Mouse (Mus musculus) bone marrow, adult 2 months (tissue): Measurements from ENCODE around the gene Mpeg1. TPM values are rescaled to one million over a fixed set of nuclear protein-coding genes. Genes with fewer than 3 reads are reported as not detected.

Experiments used
- H3K27ac ChIP-seq: fragments of 200-500 bp; 2 replicates; pipeline ENCODE4 v1.5.1; 2012; ENCODE audit warnings: low read depth, mild to moderate bottlenecking, control low read depth, inconsistent platforms, low read length; ENCODE audit not compliant: control insufficient read depth, poor library complexity, insufficient read depth
- H3K4me1 ChIP-seq: fragments of 200-500 bp; 2 replicates; pipeline ENCODE4 v1.6.1; 2011; ENCODE audit warnings: low read length; ENCODE audit not compliant: control insufficient read depth, insufficient read depth
- H3K4me3 ChIP-seq: fragments of 200-500 bp; replicated peaks from 2 replicates; pipeline ENCODE3; 2011; ENCODE audit warnings: mild to moderate bottlenecking, low read depth, low read length, control low read depth; ENCODE audit not compliant: control insufficient read depth
- CTCF ChIP-seq: fragments of 200-500 bp; IDR thresholded peaks from 2 replicates; pipeline ENCODE4 v1.5.1; 2011; ENCODE audit warnings: low read length, control low read depth; ENCODE audit not compliant: control insufficient read depth, insufficient read depth
- POLR2A ChIP-seq: fragments of 200-500 bp; IDR thresholded peaks from 2 replicates; pipeline ENCODE4 v1.6.1; 2011; ENCODE audit warnings: low read depth, mild to moderate bottlenecking, control low read depth, low read length, borderline replicate concordance; ENCODE audit not compliant: control insufficient read depth
- WGBS: fragments of 180-500 bp; shearing (Covaris S2); methylation state at CpG from one replicate; pipeline ENCODE4 v1.1.7; 2018; 5-methylcytosine and 5-hydroxymethylcytosine counted together
- polyA plus RNA-seq: library from polyadenylated mRNA; stranded (reverse); fragments of >200 nt; gene quantifications from 2 replicates; pipeline ENCODE4 v1.2.4, GENCODE M21; 2011; ENCODE audit warnings: low replicate concordance; ENCODE audit not compliant: missing spikeins, insufficient read depth, insufficient read length

Gene Mpeg1
- polyA plus RNA-seq, 1 experiment, result 54.7 TPM

DNA sequence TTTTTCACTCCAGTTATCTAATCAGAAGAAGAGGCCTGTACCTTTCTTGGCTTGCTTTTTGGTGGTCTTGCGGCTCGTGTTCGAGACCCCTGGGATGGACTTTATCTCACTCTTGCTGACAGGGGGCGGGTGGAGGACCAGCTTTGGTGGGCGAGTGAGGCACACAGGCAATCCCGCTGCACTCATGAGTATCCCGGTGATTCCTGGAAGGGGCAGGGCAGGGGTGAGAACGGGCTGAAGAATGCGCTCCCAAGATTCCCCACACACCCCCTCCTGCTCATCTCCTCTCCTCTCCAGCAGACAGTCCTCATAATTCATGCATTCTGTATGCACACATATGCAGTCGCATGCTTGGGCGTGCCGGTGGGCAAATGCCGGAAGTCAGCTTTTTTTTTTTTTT lies 24.6 kb downstream of the Mpeg1 start:
- H3K27ac ChIP-seq, result no peak overlapping the region
- 78% methylated on average over 13 of the region's 13 CpGs for WGBS
- no peak overlapping the region for H3K4me3 ChIP-seq
- H3K4me1 ChIP-seq, result peaks cover 1% of the 10 kb centered on the region; the same call in 1 of the 2 replicates
- TF ChIP-seq POLR2A (no peak), CTCF (no peak)

DNA sequence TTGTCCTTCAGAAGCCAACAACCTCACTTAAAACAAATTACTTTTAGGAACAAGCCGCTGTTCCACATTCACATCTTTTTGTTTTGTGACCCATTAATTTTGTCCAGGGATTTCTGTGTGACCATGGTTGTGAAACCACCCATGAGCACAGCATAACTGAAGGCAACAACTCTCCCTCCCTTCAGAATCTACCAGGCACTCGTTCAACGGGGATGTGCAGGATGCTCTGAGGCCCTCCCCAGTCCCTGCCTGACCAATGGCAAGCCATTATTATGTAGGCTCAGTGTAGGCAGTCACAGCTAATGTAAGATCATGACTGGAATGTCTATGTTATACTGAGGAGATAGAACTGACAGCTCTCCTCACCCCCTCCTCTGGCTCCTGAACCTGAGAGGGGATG lies 25.1 kb downstream of the Mpeg1 start:
- WGBS, result 74% methylated on average over 3 of the region's 3 CpGs
- TF ChIP-seq CTCF (no peak), POLR2A (no peak)
- H3K4me3 ChIP-seq, result no peak overlapping the region
- peaks cover 1% of the 10 kb centered on the region; the same call in 1 of the 2 replicates for H3K4me1 ChIP-seq
- no peak overlapping the region for H3K27ac ChIP-seq

DNA sequence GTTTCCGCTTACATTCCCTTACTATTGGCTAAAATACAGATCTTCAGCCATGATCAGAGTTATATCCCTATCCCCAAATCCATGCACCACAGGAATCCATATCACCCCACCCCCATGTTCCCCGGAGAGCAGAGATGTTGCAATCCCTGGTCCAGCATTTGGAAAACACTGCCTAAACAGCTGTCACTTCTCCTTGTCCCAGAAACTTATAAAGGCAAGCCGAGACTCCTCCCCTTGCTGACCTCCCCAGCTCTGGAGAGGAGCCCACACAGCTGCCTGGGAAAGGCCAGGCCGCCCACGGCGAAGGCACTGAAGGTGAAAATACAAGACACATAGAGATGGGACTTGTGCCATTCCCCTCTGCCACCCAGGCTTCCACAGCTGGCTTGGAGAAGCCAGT lies 26.3 kb downstream of the Mpeg1 start:
- Histone ChIP-seq H3K27ac (no peak overlapping the region), H3K4me1 (peaks cover 1% of the 10 kb centered on the region; the same call in 1 of the 2 replicates), H3K4me3 (no peak overlapping the region)
- 72% methylated on average over 6 of the region's 6 CpGs for WGBS
- TF ChIP-seq CTCF (no peak), POLR2A (no peak)

DNA sequence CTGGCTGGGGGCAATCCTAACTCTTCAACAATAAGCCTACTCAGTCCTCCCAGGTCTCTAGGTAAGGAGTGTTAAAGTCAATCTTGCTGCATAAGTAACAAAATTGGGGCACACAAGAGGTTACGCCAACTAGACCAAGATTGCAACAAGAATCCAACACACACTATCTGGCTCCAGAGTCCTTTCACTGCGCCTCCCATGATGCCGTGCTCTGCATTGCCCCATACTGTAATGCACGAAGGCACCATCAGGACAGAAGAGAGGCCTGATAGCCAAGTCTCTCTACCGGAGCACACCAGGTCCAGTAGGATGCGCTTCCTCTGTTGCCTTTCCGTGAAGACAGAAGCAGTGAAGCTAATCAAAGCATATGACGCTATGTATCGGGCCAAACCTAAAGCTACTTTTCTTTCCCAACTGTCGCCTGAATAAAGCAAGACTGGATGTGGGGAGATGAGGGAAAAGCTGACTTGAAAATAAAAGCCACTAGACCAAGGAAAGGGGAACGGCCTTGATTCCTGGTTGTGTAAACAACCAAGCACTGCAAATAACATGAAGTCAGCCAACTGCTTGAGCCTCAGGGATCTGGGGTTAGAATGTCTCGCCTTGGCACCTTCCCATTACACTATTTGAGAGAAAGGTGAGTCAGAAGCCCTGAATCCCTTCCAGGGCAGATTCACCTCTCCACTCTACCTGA lies 27.1 kb downstream of the Mpeg1 start:
- H3K4me3 ChIP-seq, result no peak overlapping the region
- WGBS, result 70% methylated on average over 12 of the region's 12 CpGs
- H3K4me1 ChIP-seq, result peaks cover 1% of the 10 kb centered on the region; the same call in 1 of the 2 replicates
- H3K27ac ChIP-seq, result no peak overlapping the region
- TF ChIP-seq CTCF (no peak), POLR2A (no peak)

DNA sequence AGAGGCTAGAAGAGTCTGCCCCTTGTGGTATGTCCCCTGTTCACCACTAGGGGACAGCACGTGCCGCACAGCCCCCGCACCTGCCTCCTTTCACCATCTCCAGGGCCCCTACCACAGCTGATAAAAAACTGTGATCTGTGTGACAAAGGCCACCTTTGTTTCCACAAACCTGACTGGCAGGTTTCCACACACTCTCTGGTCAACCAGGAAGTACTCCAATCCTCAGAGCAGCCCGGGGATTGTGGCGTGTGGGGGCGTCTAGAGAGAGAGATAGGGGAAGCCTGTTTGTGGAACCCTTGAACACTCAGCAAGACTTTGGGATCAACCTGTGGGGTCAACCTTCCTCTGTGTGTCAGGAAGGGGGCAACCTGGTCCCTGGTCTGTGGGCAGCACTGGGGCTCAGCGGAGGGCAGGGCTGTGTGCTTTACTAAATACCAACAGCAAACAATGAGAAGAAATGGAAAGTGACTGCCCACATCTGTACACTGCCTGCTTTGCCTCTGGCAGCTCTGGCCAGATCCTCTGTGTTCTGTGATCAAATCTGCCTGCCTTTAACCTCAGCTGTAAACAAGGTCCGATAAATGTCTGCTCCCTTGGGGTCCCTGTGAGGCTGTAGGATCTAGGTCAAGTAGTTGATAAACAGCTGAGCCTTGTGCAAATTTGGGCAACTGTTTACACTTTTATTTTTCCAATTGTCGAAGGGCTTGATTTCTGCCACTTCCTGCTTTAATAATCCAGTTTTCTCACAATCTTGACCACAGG lies 27.8 kb downstream of the Mpeg1 start:
- H3K4me1 ChIP-seq, result peaks cover 1% of the 10 kb centered on the region; the same call in 1 of the 2 replicates
- peak; percentile 66 for TF ChIP-seq CTCF
- no peak for TF ChIP-seq POLR2A
- WGBS, result 33% methylated on average over 9 of the region's 9 CpGs
- H3K27ac ChIP-seq, result no peak overlapping the region
- no peak overlapping the region for H3K4me3 ChIP-seq

DNA sequence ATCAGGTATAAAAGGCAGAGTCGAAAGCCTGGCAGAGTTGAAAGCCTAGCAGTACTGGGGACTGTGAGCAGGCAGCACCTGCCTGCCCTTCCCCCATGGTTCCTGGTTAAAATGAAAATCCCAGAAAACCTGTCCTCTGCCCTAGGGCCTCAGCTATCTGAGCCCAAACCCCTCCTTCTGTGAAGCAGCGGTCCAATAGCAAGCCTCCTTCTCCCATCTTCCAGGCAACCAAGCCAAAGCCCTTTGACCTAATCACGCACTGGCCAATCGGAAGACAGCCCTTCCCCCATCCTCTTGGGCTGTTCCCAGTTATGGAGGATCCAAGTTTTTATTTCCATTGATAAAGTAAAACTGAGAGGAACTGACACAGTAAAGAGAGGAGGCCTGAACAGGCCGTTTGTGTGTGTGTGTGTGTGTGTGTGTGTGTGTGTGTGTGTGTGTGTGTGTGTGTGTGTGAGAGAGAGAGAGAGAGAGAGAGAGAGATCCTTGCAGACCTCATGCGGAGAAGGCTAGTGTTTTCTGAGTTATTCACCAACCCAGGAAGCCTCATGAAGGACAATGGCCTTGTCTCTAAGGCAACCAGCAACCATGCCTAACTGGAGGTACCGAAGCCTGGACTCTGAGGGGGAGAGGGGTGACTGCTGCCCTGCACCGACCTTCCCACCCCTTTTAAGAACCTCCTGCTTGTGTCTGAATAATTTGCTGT lies 28.5 kb downstream of the Mpeg1 start:
- TF ChIP-seq POLR2A (no peak), CTCF (no peak)
- H3K4me3 ChIP-seq, result no peak overlapping the region
- H3K27ac ChIP-seq, result no peak overlapping the region

DNA sequence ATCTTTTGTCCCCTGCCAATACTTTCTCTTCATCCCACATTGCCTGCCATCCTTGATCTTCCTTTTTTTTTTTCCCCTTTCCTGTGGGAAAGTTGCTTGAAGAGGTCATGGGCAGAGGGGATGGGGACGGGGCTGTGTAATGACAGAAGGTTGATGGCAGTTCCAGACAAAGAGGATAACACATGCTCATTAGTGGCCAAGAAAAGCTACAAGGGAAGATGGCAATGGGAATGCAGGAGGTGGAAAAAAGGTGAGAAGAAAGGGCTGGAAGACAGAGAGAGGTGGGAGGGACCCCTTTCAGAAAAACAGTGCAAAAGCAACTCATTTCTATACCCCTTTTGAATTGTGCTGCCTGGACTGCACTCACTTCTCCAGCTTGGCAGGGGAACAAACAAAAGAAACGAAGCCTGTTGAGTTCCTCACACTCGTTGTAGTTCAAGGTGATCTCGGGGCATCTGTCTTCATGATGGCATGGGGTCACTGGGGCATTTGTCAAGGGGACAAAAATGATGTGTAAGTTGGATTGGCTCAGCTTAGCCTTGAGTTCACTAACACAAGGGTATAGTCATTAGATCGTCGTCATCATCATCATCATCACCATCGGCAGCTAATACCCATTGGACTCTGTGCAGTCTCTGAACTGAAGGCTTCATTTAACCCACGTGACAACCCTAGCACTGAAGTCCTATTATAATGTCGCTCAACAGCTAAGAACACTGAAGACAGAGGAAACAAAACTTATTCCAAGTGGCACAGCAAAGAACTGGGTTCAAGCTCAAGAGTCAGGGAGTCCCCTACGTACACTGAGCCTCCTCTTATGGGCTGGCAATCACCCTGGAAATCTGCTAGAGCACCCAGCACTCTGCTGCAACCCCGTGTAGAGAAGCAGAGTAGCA lies 29.3 kb downstream of the Mpeg1 start:
- H3K27ac ChIP-seq, result no peak overlapping the region
- WGBS, result 75% methylated on average over 11 of the region's 11 CpGs
- no peaks in the 10 kb centered on the region; the same call in 1 of the 2 replicates for H3K4me1 ChIP-seq
- H3K4me3 ChIP-seq, result no peak overlapping the region
- TF ChIP-seq POLR2A (no peak), CTCF (no peak)

More for the DNA sequence above, 28.5 kb downstream of the Mpeg1 start:
- no peaks in the 10 kb centered on the region; the same call in 1 of the 2 replicates for H3K4me1 ChIP-seq
- WGBS, result 70% methylated on average over 8 of the region's 8 CpGs

DNA sequence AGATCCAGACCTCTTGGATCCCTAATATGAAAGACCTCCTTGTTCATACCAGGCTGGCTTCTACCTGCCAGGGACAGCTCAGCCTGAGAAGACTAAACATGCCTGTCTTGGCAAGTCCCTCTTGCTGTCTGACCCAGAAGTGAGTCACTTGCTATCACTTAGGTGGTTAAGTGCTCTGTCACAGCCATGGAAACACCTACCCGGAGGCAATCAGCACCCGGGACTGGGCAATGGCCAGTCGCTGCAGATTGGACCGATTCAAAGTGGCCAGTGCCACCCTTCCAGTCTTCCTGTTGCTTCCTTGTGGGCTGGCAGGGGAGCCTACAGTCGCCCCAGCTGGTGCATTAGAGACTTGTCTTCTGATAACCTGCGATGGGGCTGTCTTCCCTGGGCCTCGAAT lies 31.1 kb downstream of the Mpeg1 start:
- TF ChIP-seq POLR2A (no peak), CTCF (no peak)
- H3K4me3 ChIP-seq, result no peak overlapping the region
- no peak overlapping the region for H3K27ac ChIP-seq
- whole genome bisulfite sequencing, result 84% methylated on average over 7 of the region's 7 CpGs
- H3K4me1 ChIP-seq, result no peaks in the 10 kb centered on the region; the same call in 1 of the 2 replicates
